27 mouse cellular contexts compared by ENCODE assay signal in the genomic region with DNA sequence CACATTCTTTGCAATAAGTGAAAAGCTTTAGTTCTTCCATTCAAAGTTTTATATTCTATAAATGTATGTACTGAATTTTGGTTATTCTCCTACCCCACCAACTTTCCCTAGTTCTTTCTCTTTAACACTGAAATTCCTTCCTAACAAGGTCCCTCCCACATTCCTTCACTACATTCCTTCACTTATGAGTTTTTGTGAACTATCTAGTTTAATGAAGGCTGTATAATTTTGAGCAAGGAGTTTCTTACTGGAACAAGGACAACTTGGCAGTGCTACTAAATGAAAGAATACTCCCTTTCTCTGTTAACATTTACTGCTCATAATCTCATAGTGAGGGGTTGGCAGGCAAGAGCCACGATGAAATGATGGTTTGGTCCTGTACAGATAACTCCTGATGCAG.
"Had no signal": no experiment of that assay in that cellular context is flagged by ENCODE, and none has a peak within 500 bp of the region (broad histone marks: within the 10 kb centered on the region; RNA-seq: fewer than 3 reads in every experiment).

No protein-coding gene starts in this region.

- H3K36me3 ChIP-seq: embryonic facial prominence, embryonic 10.5 days; embryonic facial prominence, embryonic 12.5 days; embryonic facial prominence, embryonic 13.5 days; embryonic facial prominence, embryonic 15.5 days; forebrain, embryonic 10.5 days; forebrain, embryonic 12.5 days; forebrain, embryonic 15.5 days; heart, embryonic 10.5 days had no signal

- H3K9me3 ChIP-seq: embryonic facial prominence, embryonic 10.5 days; embryonic facial prominence, embryonic 12.5 days; embryonic facial prominence, embryonic 13.5 days; embryonic facial prominence, embryonic 15.5 days; forebrain, embryonic 10.5 days; forebrain, embryonic 12.5 days; forebrain, embryonic 13.5 days; forebrain, embryonic 15.5 days; heart, embryonic 10.5 days had no signal

- H3K4me3 ChIP-seq: embryonic facial prominence, embryonic 10.5 days; embryonic facial prominence, embryonic 12.5 days; embryonic facial prominence, embryonic 13.5 days; embryonic facial prominence, embryonic 15.5 days; erythroblast, embryonic 14.5 days; forebrain, embryonic 10.5 days; forebrain, embryonic 12.5 days; forebrain, embryonic 13.5 days; forebrain, embryonic 15.5 days; gastrocnemius, adult 2 months; heart, adult 2 months; heart, embryonic 10.5 days had no signal

- H3K27ac ChIP-seq: embryonic facial prominence, embryonic 10.5 days; embryonic facial prominence, embryonic 12.5 days; embryonic facial prominence, embryonic 13.5 days; embryonic facial prominence, embryonic 15.5 days; forebrain, embryonic 10.5 days; forebrain, embryonic 12.5 days; forebrain, embryonic 13.5 days; forebrain, embryonic 15.5 days; gastrocnemius, adult 2 months; heart, adult 2 months; heart, embryonic 10.5 days had no signal

- ATAC-seq: forebrain, embryonic 13.5 days; forebrain, embryonic 15.5 days; forebrain, embryonic 16.5 days; forebrain, postnatal 0 days had no signal

- H3K4me2 ChIP-seq: embryonic facial prominence, embryonic 12.5 days; embryonic facial prominence, embryonic 13.5 days; embryonic facial prominence, embryonic 15.5 days; forebrain, embryonic 12.5 days; forebrain, embryonic 13.5 days; forebrain, embryonic 15.5 days had no signal

- DNase-seq: cerebellum, adult 9-10 months; cerebellum, adult 9-11 months; cerebellum, postnatal 10 days; cerebellum, postnatal 14 days; cerebellum, postnatal 25 days; cerebellum, postnatal 36 days; embryo, embryonic 11 days; forebrain, postnatal 0 days; gastrocnemius, adult 2 months; gastrocnemius, postnatal 10 days; gastrocnemius, postnatal 14 days; gastrocnemius, postnatal 25 days; gastrocnemius, postnatal 36 days; heart, adult 11 months; heart, adult 18-20 months; heart, adult 2 months had no signal

- H3K9ac ChIP-seq: embryonic facial prominence, embryonic 12.5 days; embryonic facial prominence, embryonic 13.5 days; embryonic facial prominence, embryonic 15.5 days; forebrain, embryonic 12.5 days; forebrain, embryonic 13.5 days; forebrain, embryonic 15.5 days; forebrain, postnatal 0 days had no signal

- H3K4me1 ChIP-seq: embryonic facial prominence, embryonic 10.5 days; embryonic facial prominence, embryonic 12.5 days; embryonic facial prominence, embryonic 13.5 days; embryonic facial prominence, embryonic 15.5 days; forebrain, embryonic 10.5 days; forebrain, embryonic 12.5 days; forebrain, embryonic 13.5 days; forebrain, embryonic 15.5 days; heart, embryonic 10.5 days had no signal

- H3K27me3 ChIP-seq: embryonic facial prominence, embryonic 12.5 days; embryonic facial prominence, embryonic 13.5 days; embryonic facial prominence, embryonic 15.5 days; forebrain, embryonic 12.5 days; forebrain, embryonic 13.5 days; forebrain, embryonic 15.5 days had no signal
